Mouse (Mus musculus): ENCODE measurements around the gene Frmd4a. TPM values are rescaled to one million over a fixed set of nuclear protein-coding genes. Genes with fewer than 3 reads are reported as not detected.

Gene Frmd4a
- polyA plus RNA-seq, 1 experiment from 2014 or later, result 48.1 TPM

GRCm38 (mm10) chr2:4574251-4574650 is 556.7 kb downstream of the Frmd4a start:
- Histone ChIP-seq H3K9ac (ENCODE audit: low read depth, low read length) (no peak overlapping the region), H3K4me3 (ENCODE audit: low read length) (no peak overlapping the region), H3K36me3 (ENCODE audit: control insufficient read depth, insufficient read depth, low read length) (peaks cover 22% of the 10 kb centered on the region), H3K9me3 (ENCODE audit: control insufficient read depth, low read length) (no peaks in the 10 kb centered on the region), H3K4me1 (ENCODE audit: control insufficient read depth, insufficient read depth, low read depth, low read length) (peaks cover 2% of the 10 kb centered on the region), H3K27me3 (replicated peaks; ENCODE audit: control insufficient read depth, insufficient read depth, low read length) (no peaks in the 10 kb centered on the region), H3K27ac (ENCODE audit: low read depth, low read length) (no peak overlapping the region), H3K4me2 (ENCODE audit: low read length) (no peak overlapping the region)
- WGBS, result 62% methylated on average over 5 of the region's 5 CpGs
- ATAC-seq, result no peak

GRCm38 (mm10) chr2:4575163-4575562 is 557.6 kb downstream of the Frmd4a start:
- Histone ChIP-seq H3K9me3 (ENCODE audit: control insufficient read depth, low read length) (no peaks in the 10 kb centered on the region), H3K36me3 (ENCODE audit: control insufficient read depth, insufficient read depth, low read length) (peaks cover 22% of the 10 kb centered on the region)
- ATAC-seq, result no peak

GRCm38 (mm10) chr2:4575975-4576374 is 558.5 kb downstream of the Frmd4a start:
- Histone ChIP-seq H3K9ac (ENCODE audit: low read depth, low read length) (no peak overlapping the region), H3K4me1 (ENCODE audit: control insufficient read depth, insufficient read depth, low read depth, low read length) (peaks cover 3% of the 10 kb centered on the region), H3K9me3 (ENCODE audit: control insufficient read depth, low read length) (no peaks in the 10 kb centered on the region), H3K36me3 (ENCODE audit: control insufficient read depth, insufficient read depth, low read length) (peaks cover 22% of the 10 kb centered on the region), H3K27ac (ENCODE audit: low read depth, low read length) (no peak overlapping the region), H3K27me3 (replicated peaks; ENCODE audit: control insufficient read depth, insufficient read depth, low read length) (no peaks in the 10 kb centered on the region), H3K4me3 (ENCODE audit: low read length) (no peak overlapping the region), H3K4me2 (ENCODE audit: low read length) (no peak overlapping the region)
- ATAC-seq, result no peak
- 86% methylated on average over 7 of the region's 7 CpGs for WGBS

More at GRCm38 (mm10) chr2:4575163-4575562, 557.6 kb downstream of the Frmd4a start:
- Histone ChIP-seq H3K4me3 (ENCODE audit: low read length) (no peak overlapping the region), H3K27me3 (replicated peaks; ENCODE audit: control insufficient read depth, insufficient read depth, low read length) (no peaks in the 10 kb centered on the region), H3K9ac (ENCODE audit: low read depth, low read length) (no peak overlapping the region), H3K4me1 (ENCODE audit: control insufficient read depth, insufficient read depth, low read depth, low read length) (peaks cover 3% of the 10 kb centered on the region), H3K4me2 (ENCODE audit: low read length) (no peak overlapping the region), H3K27ac (ENCODE audit: low read depth, low read length) (no peak overlapping the region)
- 25% methylated on average over 2 of the region's 2 CpGs for WGBS

DNA sequence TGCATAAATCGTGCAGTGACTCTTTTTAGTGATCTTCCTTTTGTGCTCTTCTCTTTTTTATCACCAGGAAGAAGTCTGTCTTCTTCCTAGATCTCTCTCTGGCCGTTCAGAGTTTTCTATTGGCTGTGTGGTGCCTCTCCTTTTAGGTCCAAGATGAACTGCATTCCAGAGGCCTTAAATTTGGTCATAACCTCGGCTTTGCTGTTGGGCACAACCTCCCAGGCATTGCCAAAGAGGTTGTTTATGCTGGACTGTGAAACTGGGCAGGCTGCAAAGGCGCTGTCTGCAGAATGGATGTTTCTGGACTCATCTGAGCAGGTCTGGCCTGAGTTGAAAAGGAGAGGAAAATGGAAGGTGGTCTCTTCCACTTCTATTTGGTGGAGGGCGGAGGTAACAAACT is 560.8 kb downstream of the Frmd4a start:
- ATAC-seq, result no peak
- no peak overlapping the region for H3K27ac ChIP-seq (ENCODE audit: low read depth, low read length)
- peaks cover 13% of the 10 kb centered on the region for H3K36me3 ChIP-seq (ENCODE audit: control insufficient read depth, insufficient read depth, low read length)
- H3K9me3 ChIP-seq (ENCODE audit: control insufficient read depth, low read length), result no peaks in the 10 kb centered on the region
- H3K4me2 ChIP-seq (ENCODE audit: low read length), result no peak overlapping the region
- H3K4me3 ChIP-seq (ENCODE audit: low read length), result no peak overlapping the region
- no peak overlapping the region for H3K9ac ChIP-seq (ENCODE audit: low read depth, low read length)
- H3K27me3 ChIP-seq (replicated peaks; ENCODE audit: control insufficient read depth, insufficient read depth, low read length), result no peaks in the 10 kb centered on the region
- peaks cover 3% of the 10 kb centered on the region for H3K4me1 ChIP-seq (ENCODE audit: control insufficient read depth, insufficient read depth, low read depth, low read length)
- WGBS, result 85% methylated on average over 5 of the region's 5 CpGs

- no peak overlapping the region for H3K4me2 ChIP-seq (ENCODE audit: low read length)
- WGBS, result 58% methylated on average over 8 of the region's 8 CpGs
- H3K9me3 ChIP-seq (ENCODE audit: control insufficient read depth, low read length), result no peaks in the 10 kb centered on the region
- peak overlapping the region; percentile 3; the same call in 1 of the 2 replicates for H3K27ac ChIP-seq (ENCODE audit: low read depth, low read length)
- H3K4me3 ChIP-seq (ENCODE audit: low read length), result no peak overlapping the region
- peak; percentile 61; the same call in 1 of the 2 replicates for ATAC-seq
- H3K9ac ChIP-seq (ENCODE audit: low read depth, low read length), result no peak overlapping the region
- H3K36me3 ChIP-seq (ENCODE audit: control insufficient read depth, insufficient read depth, low read length), result peaks cover 8% of the 10 kb centered on the region
- no peaks in the 10 kb centered on the region for H3K27me3 ChIP-seq (replicated peaks; ENCODE audit: control insufficient read depth, insufficient read depth, low read length)
- peaks cover 3% of the 10 kb centered on the region for H3K4me1 ChIP-seq (ENCODE audit: control insufficient read depth, insufficient read depth, low read depth, low read length)
Observed at GRCm38 (mm10) chr2:4579357-4580068, 562.0 kb downstream of the Frmd4a start.

DNA sequence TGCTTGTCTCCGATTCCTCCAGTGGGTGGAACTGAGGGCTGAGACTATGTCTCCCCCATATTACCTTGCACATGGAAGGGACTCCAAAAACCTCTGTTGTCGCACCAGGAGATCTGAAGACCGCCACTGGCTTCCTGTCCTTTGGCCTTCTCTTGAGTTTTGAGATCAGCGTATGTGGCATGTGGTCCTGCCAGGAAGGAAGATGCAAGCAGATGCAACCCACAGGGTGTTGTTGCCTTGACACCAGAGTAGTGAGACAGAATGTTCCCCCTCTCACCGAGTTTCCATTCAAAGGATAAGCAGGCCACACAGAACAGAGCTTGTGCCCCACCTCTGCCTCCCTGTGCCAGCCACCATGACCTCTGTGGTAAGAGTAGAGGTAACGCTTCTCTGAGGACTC is 563.1 kb downstream of the Frmd4a start:
- Histone ChIP-seq H3K4me2 (ENCODE audit: low read length) (no peak overlapping the region), H3K4me3 (ENCODE audit: low read length) (no peak overlapping the region), H3K27me3 (replicated peaks; ENCODE audit: control insufficient read depth, insufficient read depth, low read length) (no peaks in the 10 kb centered on the region), H3K27ac (ENCODE audit: low read depth, low read length) (no peak overlapping the region), H3K36me3 (ENCODE audit: control insufficient read depth, insufficient read depth, low read length) (peaks cover 2% of the 10 kb centered on the region; the same call in 1 of the 2 replicates), H3K9ac (ENCODE audit: low read depth, low read length) (no peak overlapping the region), H3K9me3 (ENCODE audit: control insufficient read depth, low read length) (no peaks in the 10 kb centered on the region), H3K4me1 (ENCODE audit: control insufficient read depth, insufficient read depth, low read depth, low read length) (peaks cover 3% of the 10 kb centered on the region)
- WGBS, result 61% methylated on average over 6 of the region's 6 CpGs
- no peak for ATAC-seq

DNA sequence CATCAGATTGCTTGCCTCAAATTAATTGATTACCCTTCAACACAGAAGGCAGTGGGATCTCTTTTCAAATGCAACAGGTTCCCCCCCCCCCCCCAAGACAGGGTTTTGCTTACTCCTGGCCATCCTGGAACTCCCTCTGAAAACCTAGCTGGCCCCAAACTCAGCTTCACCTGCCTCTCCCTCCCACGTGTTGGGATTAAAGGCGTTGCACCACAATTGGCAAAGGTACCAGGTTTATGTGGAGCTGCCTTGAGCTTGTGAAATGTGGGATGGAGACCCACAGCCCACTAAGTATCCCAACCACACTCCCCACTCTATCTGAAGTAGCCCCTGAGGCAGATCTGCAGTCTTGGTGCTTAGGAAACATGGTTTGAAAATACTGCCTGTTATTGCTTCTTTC is 565.4 kb downstream of the Frmd4a start:
- no peak overlapping the region for H3K9ac ChIP-seq (ENCODE audit: low read depth, low read length)
- no peak overlapping the region for H3K4me2 ChIP-seq (ENCODE audit: low read length)
- no peaks in the 10 kb centered on the region for H3K9me3 ChIP-seq (ENCODE audit: control insufficient read depth, low read length)
- H3K4me3 ChIP-seq (ENCODE audit: low read length), result no peak overlapping the region
- no peak overlapping the region for H3K27ac ChIP-seq (ENCODE audit: low read depth, low read length)
- ATAC-seq, result no peak
- WGBS, result 93% methylated on average over 2 of the region's 2 CpGs
- no peaks in the 10 kb centered on the region for H3K27me3 ChIP-seq (replicated peaks; ENCODE audit: control insufficient read depth, insufficient read depth, low read length)
- H3K4me1 ChIP-seq (ENCODE audit: control insufficient read depth, insufficient read depth, low read depth, low read length), result peaks cover 6% of the 10 kb centered on the region
- peaks cover 8% of the 10 kb centered on the region for H3K36me3 ChIP-seq (ENCODE audit: control insufficient read depth, insufficient read depth, low read length)

DNA sequence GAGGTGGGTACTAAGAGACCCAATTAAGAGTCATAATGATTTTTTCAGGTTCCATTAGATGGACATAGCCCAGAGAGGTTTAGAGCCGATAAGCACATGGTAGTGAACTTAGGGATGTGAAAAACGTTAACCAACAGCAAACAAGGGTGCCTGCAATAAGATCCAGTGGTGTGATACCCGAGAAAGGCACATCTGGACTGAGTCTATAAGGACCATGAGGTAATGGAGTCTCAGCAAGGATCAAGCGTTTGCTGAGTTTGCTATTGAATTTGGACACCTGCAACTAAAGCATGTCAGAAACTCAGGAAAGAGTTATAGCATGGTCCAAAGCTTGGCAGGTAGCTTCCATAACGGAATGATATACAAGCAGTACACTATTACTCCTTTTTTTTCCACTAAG is 566.7 kb downstream of the Frmd4a start:
- Histone ChIP-seq H3K9ac (ENCODE audit: low read depth, low read length) (no peak overlapping the region), H3K9me3 (ENCODE audit: control insufficient read depth, low read length) (no peaks in the 10 kb centered on the region), H3K4me1 (ENCODE audit: control insufficient read depth, insufficient read depth, low read depth, low read length) (peaks cover 3% of the 10 kb centered on the region; the same call in 1 of the 2 replicates), H3K4me2 (ENCODE audit: low read length) (no peak overlapping the region), H3K4me3 (ENCODE audit: low read length) (no peak overlapping the region), H3K27me3 (replicated peaks; ENCODE audit: control insufficient read depth, insufficient read depth, low read length) (no peaks in the 10 kb centered on the region), H3K27ac (ENCODE audit: low read depth, low read length) (no peak overlapping the region), H3K36me3 (ENCODE audit: control insufficient read depth, insufficient read depth, low read length) (peaks cover 11% of the 10 kb centered on the region)
- no peak for ATAC-seq
- 75% methylated on average over 5 of the region's 5 CpGs for WGBS

- WGBS, result 67% methylated on average over 11 of the region's 11 CpGs
- peaks cover 2% of the 10 kb centered on the region; the same call in 1 of the 2 replicates for H3K4me1 ChIP-seq (ENCODE audit: control insufficient read depth, insufficient read depth, low read depth, low read length)
- H3K9ac ChIP-seq (ENCODE audit: low read depth, low read length), result no peak overlapping the region
- no peaks in the 10 kb centered on the region for H3K27me3 ChIP-seq (replicated peaks; ENCODE audit: control insufficient read depth, insufficient read depth, low read length)
- peaks cover 14% of the 10 kb centered on the region for H3K36me3 ChIP-seq (ENCODE audit: control insufficient read depth, insufficient read depth, low read length)
- no peak for ATAC-seq
- H3K27ac ChIP-seq (ENCODE audit: low read depth, low read length), result peak overlapping the region; percentile 23; the same call in 1 of the 2 replicates
- no peak overlapping the region for H3K4me3 ChIP-seq (ENCODE audit: low read length)
- no peak overlapping the region for H3K4me2 ChIP-seq (ENCODE audit: low read length)
- H3K9me3 ChIP-seq (ENCODE audit: control insufficient read depth, low read length), result no peaks in the 10 kb centered on the region
Observed at GRCm38 (mm10) chr2:4586245-4586644, 568.7 kb downstream of the Frmd4a start.
